Mouse (Mus musculus) MEL (cell line): Measurements from ENCODE around the gene A730061H03Rik.

Experiments used
- CTCF ChIP-seq, 3 experiments: IDR thresholded peaks in 2 of 3; conservative IDR thresholded peaks in 1 of 3; 2 replicates each; pipeline ENCODE4 v1.5.1; 2011 to 2012; ENCODE audit warnings: low read length in 3 of 3, low read depth in 2 of 3, mild to moderate bottlenecking in 2 of 3, improper control_type of control experiment in 1 of 3, inconsistent platforms in 1 of 3, mixed read lengths in 1 of 3, moderate library complexity in 1 of 3; ENCODE audit not compliant: control insufficient read depth in 1 of 3, insufficient read depth in 1 of 3, poor library complexity in 1 of 3, severe bottlenecking in 1 of 3
- EP300 ChIP-seq, 2 experiments: IDR thresholded peaks; 2 replicates each; pipeline ENCODE4 v1.6.1; 2011; ENCODE audit warnings: improper control_type of control experiment in 2 of 2, low read length in 2 of 2, low read depth in 1 of 2, mild to moderate bottlenecking in 1 of 2
- MAX ChIP-seq: IDR thresholded peaks from 2 replicates; pipeline ENCODE4 v1.6.1; 2011; ENCODE audit warnings: low read length, improper control_type of control experiment
- POLR2AphosphoS5 ChIP-seq: IDR thresholded peaks from 2 replicates; pipeline ENCODE4 v1.6.1; 2012; ENCODE audit warnings: low read depth, borderline replicate concordance, mild to moderate bottlenecking, inconsistent platforms, low read length, moderate library complexity, mixed read lengths
- RAD21 ChIP-seq: IDR thresholded peaks from 2 replicates; pipeline ENCODE4 v1.6.1; 2011; ENCODE audit warnings: mild to moderate bottlenecking, low read depth, low read length, improper control_type of control experiment
- ZKSCAN1 ChIP-seq: IDR thresholded peaks from 2 replicates; pipeline ENCODE4 v1.6.1; 2012; ENCODE audit warnings: low read depth, mild to moderate bottlenecking, inconsistent platforms, low read length, improper control_type of control experiment, moderate library complexity
- ZNF384 ChIP-seq: IDR thresholded peaks from 2 replicates; pipeline ENCODE4 v1.6.1; 2012; ENCODE audit warnings: low read depth, mild to moderate bottlenecking, inconsistent platforms, low read length, improper control_type of control experiment

GRCm38 (mm10) chr14:55524062-55524461 is 36.1 kb downstream of the A730061H03Rik start:
- TF ChIP-seq MAX, result no peak
- TF ChIP-seq POLR2AphosphoS5, result no peak
- no peak for TF ChIP-seq EP300 (IDR thresholded peaks at IDR 0.05; ENCODE audit: low read depth in 1 of 2, low read length in 2 of 2)
- no peak for TF ChIP-seq CTCF (IDR thresholded peaks at IDR 0.05 in 2 of 3, conservative IDR thresholded peaks at IDR 0.05 in 1 of 3; ENCODE audit: control insufficient read depth in 1 of 3, insufficient read depth in 1 of 3, low read depth in 2 of 3, low read length in 3 of 3, poor library complexity in 1 of 3, severe bottlenecking in 1 of 3)
- no peak for TF ChIP-seq ZKSCAN1
- no peak for TF ChIP-seq ZNF384
- no peak for TF ChIP-seq RAD21
